Comparison of ENCODE assay signal across 8 mouse cellular contexts in the genomic region with DNA sequence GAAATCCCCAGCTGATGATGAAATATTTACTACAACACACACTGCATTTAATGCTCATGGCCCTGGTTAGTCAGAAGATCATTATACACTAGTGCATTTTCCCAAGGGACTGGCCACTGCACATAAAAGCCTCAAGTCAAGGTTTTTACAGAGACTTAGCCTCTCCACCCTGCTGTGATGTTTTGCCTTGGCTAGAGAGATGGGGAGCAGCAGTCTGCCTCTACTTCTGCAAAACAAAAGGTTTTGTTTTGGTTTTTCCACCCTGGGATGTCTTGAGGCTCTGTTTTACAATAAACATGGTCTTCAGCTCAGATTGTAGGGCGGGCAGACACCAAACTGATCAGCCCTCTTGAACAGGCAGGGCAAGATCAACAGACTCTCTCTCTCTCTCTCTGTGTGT.
DNase-seq lines count a peak whose midpoint lies in the region; ATAC-seq and TF ChIP-seq lines count a peak whose summit lies in the region.
"Not testable (repeated sequence)": the region's sequence is repeated elsewhere in the genome, so short reads cannot be mapped to it uniquely, and the experiment has no call there.

No protein-coding gene starts in this region.

- not testable (repeated sequence) for H3K9ac ChIP-seq in ES-E14 (ENCODE audit: insufficient read depth, low read depth, low read length, poor library complexity, severe bottlenecking); heart, adult 2 months (ENCODE audit: low read depth, low read length); intestine, postnatal 0 days (ENCODE audit: low read depth, low read length); midbrain, embryonic 14.5 days (replicated peaks; ENCODE audit: low read length)

- not testable (repeated sequence) for TF ChIP-seq CTCF in brain, embryonic 14.5 days (IDR thresholded peaks at IDR 0.05; ENCODE audit: borderline replicate concordance, extremely low read depth, insufficient read depth, insufficient read length); heart, adult 2 months (IDR thresholded peaks at IDR 0.05); intestine, postnatal 0 days (IDR thresholded peaks at IDR 0.05; ENCODE audit: low read depth)

- intact Hi-C loops in heart, adult 2 months (cut with DNase I); left cerebral cortex, postnatal 4 days (cut with DNase I): not testable (repeated sequence)

- H3K4me1 ChIP-seq in ES-E14 (ENCODE audit: control insufficient read depth in 2 of 2, insufficient read depth in 2 of 2, low read length in 2 of 2, poor library complexity in 1 of 2); heart, adult 2 months (ENCODE audit: control insufficient read depth, insufficient read depth, low read length); intestine, postnatal 0 days (replicated peaks; ENCODE audit: control insufficient read depth, insufficient read depth, low read length); midbrain, embryonic 14.5 days (ENCODE audit: control insufficient read depth, insufficient read depth, low read length): not testable (repeated sequence)

- not testable (repeated sequence) for H3K27me3 ChIP-seq in heart, adult 2 months (ENCODE audit: control insufficient read depth, insufficient read depth, low read length); intestine, postnatal 0 days (replicated peaks; ENCODE audit: control insufficient read depth, insufficient read depth, low read length); midbrain, embryonic 14.5 days (ENCODE audit: control insufficient read depth, insufficient read depth, low read length)

- not testable (repeated sequence) for H3K4me3 ChIP-seq in ES-E14 (ENCODE audit: insufficient read depth in 1 of 2, low read depth in 1 of 2, low read length in 2 of 2, poor library complexity in 1 of 2, severe bottlenecking in 1 of 2); heart, adult 2 months; intestine, postnatal 0 days (ENCODE audit: low read depth, low read length); midbrain, embryonic 14.5 days (replicated peaks; ENCODE audit: low read depth, low read length)

- TF ChIP-seq EP300 in heart, adult 2 months (IDR thresholded peaks at IDR 0.05; ENCODE audit: insufficient read depth, low read depth, low read length), result not testable (repeated sequence)

- not testable (repeated sequence) for H3K9me3 ChIP-seq in ES-E14 (ENCODE audit: control insufficient read depth, insufficient read depth, low read depth, low read length); intestine, postnatal 0 days (ENCODE audit: control insufficient read depth)
- H3K9me3 ChIP-seq in midbrain, embryonic 14.5 days (ENCODE audit: control insufficient read depth, low read length), result peaks cover 10% of the 10 kb centered on the region

- ATAC-seq in intestine, postnatal 0 days, result 0 out of 2 replicates have a peak, but pooled peaks have one; percentile 51
- ATAC-seq in midbrain, embryonic 14.5 days (ENCODE audit: low FRiP score, low TSS enrichment), result not testable (repeated sequence)

- 21% methylated on average over 1 of the region's 1 CpGs for WGBS in heart, adult 2 months
- 25% methylated on average over 1 of the region's 1 CpGs for WGBS in intestine, postnatal 0 days
- WGBS in midbrain, embryonic 14.5 days, result 19% methylated on average over 1 of the region's 1 CpGs

- not testable (repeated sequence) for TF ChIP-seq POLR2A in brain, embryonic 14.5 days (IDR thresholded peaks at IDR 0.05; ENCODE audit: borderline replicate concordance, extremely low read depth, insufficient read depth, insufficient read length, poor library complexity, severe bottlenecking); heart, adult 2 months (IDR thresholded peaks at IDR 0.05; ENCODE audit: insufficient read depth, low read depth, low read length)

- in situ Hi-C loops in ES-E14 (cut with MboI; ENCODE audit: low sequenced_read_pairs in 2 of 2, unreplicated experiment in 2 of 2), result not testable (repeated sequence)

- H3K36me3 ChIP-seq in ES-E14 (ENCODE audit: control insufficient read depth, insufficient read depth, low read length, poor library complexity, severe bottlenecking); heart, adult 2 months (ENCODE audit: control insufficient read depth, insufficient read depth, low read length); intestine, postnatal 0 days (ENCODE audit: control insufficient read depth, insufficient read depth); midbrain, embryonic 14.5 days (ENCODE audit: control insufficient read depth, insufficient read depth, low read length): not testable (repeated sequence)

- H3K4me2 ChIP-seq in intestine, postnatal 0 days (replicated peaks; ENCODE audit: low read depth); midbrain, embryonic 14.5 days (ENCODE audit: low read length): not testable (repeated sequence)

- peak; percentile 42 for DNase-seq in ES-E14 (ENCODE audit: low read depth, low spot score)
- DNase-seq in brain, embryonic 14.5 days (ENCODE audit: low read depth), result peak; percentile 0
- DNase-seq in heart, adult 2 months, result peak; percentile 8 to 22
- DNase-seq in left cerebral cortex, postnatal 4 days, result peak; percentile 2
- DNase-seq in midbrain, embryonic 14.5 days, result peak; percentile 1
- DNase-seq in spleen, postnatal 4 days (ENCODE audit: low spot score in 2 of 2), result peak; percentile 34 to 74
- peak; percentile 4 for DNase-seq in urinary bladder, postnatal 25 days (ENCODE audit: low spot score)

- H3K27ac ChIP-seq in ES-E14 (ENCODE audit: insufficient read depth, low read depth, low read length, poor library complexity, severe bottlenecking); heart, adult 2 months; intestine, postnatal 0 days (ENCODE audit: low read depth, low read length); midbrain, embryonic 14.5 days (replicated peaks; ENCODE audit: low read depth, low read length): not testable (repeated sequence)

- not testable (repeated sequence) for H3K79me2 ChIP-seq in heart, adult 2 months (replicated peaks; ENCODE audit: control insufficient read depth, insufficient read depth, low read length)

Comparison
In these comparisons a context has a peak if more than half of its experiments do, and no peak if none do; other contexts are left out.
1. DNase-seq: peak in every context shown above with its lines; median percentile 54 in spleen, postnatal 4 days; 42 in ES-E14; 15 in heart, adult 2 months; 4 in urinary bladder, postnatal 25 days; 2 in left cerebral cortex, postnatal 4 days; 1 in midbrain, embryonic 14.5 days; 0 in brain, embryonic 14.5 days.